Mouse (Mus musculus) MEL (cell line): ENCODE results near the gene Atg2a. TPM values are rescaled to one million over a fixed set of nuclear protein-coding genes. Genes with fewer than 3 reads are reported as not detected.

Experiments used
- DNase-seq: peaks from one replicate; pipeline ENCODE4 v3.0.0; 2011; ENCODE audit warnings: low read depth, low spot score
- H3K27ac ChIP-seq: 2 replicates; pipeline ENCODE4 v1.5.1; 2012; ENCODE audit warnings: low read depth, mild to moderate bottlenecking, control low read depth, low read length, moderate library complexity; ENCODE audit not compliant: control insufficient read depth
- H3K27me3 ChIP-seq, 2 experiments: fragments of 150-350 bp in 1 of 2; sonication (generic) in 1 of 2; 2 replicates each; pipeline ENCODE4 v1.6.1; 2012; ENCODE audit warnings: low read length in 2 of 2, mild to moderate bottlenecking in 2 of 2, improper control_type of control experiment in 1 of 2, moderate library complexity in 1 of 2; ENCODE audit not compliant: insufficient read depth in 2 of 2, control insufficient read depth in 1 of 2
- H3K36me3 ChIP-seq, 2 experiments: 2 replicates each; pipeline ENCODE4 v1.6.1; 2012 to 2014; ENCODE audit warnings: low read length in 2 of 2, improper control_type of control experiment in 1 of 2, inconsistent platforms in 1 of 2, mild to moderate bottlenecking in 1 of 2; ENCODE audit not compliant: insufficient read depth in 2 of 2, control insufficient read depth in 1 of 2
- H3K4me1 ChIP-seq, 2 experiments: fragments of 150-350 bp in 1 of 2; sonication (generic) in 1 of 2; 2 replicates each; pipeline ENCODE4 v1.6.1; 2012; ENCODE audit warnings: low read length in 2 of 2, improper control_type of control experiment in 1 of 2, mild to moderate bottlenecking in 1 of 2; ENCODE audit not compliant: insufficient read depth in 2 of 2, control insufficient read depth in 1 of 2
- H3K4me3 ChIP-seq, 2 experiments: fragments of 150-350 bp in 1 of 2; sonication (generic) in 1 of 2; 2 replicates each; pipeline ENCODE4 v1.5.1; 2012; ENCODE audit warnings: low read depth in 2 of 2, low read length in 2 of 2, mild to moderate bottlenecking in 2 of 2, moderate library complexity in 2 of 2, control low read depth in 1 of 2, improper control_type of control experiment in 1 of 2; ENCODE audit not compliant: control insufficient read depth in 1 of 2, insufficient read depth in 1 of 2
- H3K79me2 ChIP-seq: 2 replicates; pipeline ENCODE4 v1.6.1; 2012; ENCODE audit warnings: mild to moderate bottlenecking, low read length, moderate library complexity; ENCODE audit not compliant: control insufficient read depth, poor library complexity, insufficient read depth
- H3K9ac ChIP-seq: 2 replicates; pipeline ENCODE4 v1.6.1; 2012; ENCODE audit warnings: low read depth, mild to moderate bottlenecking, control low read depth, low read length, moderate library complexity; ENCODE audit not compliant: control insufficient read depth, poor library complexity, severe bottlenecking
- H3K9me3 ChIP-seq: fragments of 150-350 bp; sonication (generic); replicated peaks from 2 replicates; pipeline ENCODE4 v1.6.1; 2012; ENCODE audit warnings: mild to moderate bottlenecking, low read length, improper control_type of control experiment, moderate library complexity; ENCODE audit not compliant: insufficient read depth
- E2F4 ChIP-seq: IDR thresholded peaks from 2 replicates; pipeline ENCODE4 v1.6.1; 2011; ENCODE audit warnings: low read depth, low read length, improper control_type of control experiment, borderline replicate concordance
- ELF1 ChIP-seq: IDR thresholded peaks from 2 replicates; pipeline ENCODE4 v1.6.1; 2014; ENCODE audit warnings: low read depth, mild to moderate bottlenecking, inconsistent platforms, low read length, improper control_type of control experiment, moderate library complexity
- HCFC1 ChIP-seq: IDR thresholded peaks from 2 replicates; pipeline ENCODE4 v1.6.1; 2012; ENCODE audit warnings: low read depth, mild to moderate bottlenecking, inconsistent platforms, low read length, improper control_type of control experiment, moderate library complexity
- JUND ChIP-seq: IDR thresholded peaks from 2 replicates; pipeline ENCODE4 v1.6.1; 2011; ENCODE audit warnings: low read depth, mild to moderate bottlenecking, improper control_type of control experiment, low read length
- MXI1 ChIP-seq: IDR thresholded peaks from 2 replicates; pipeline ENCODE4 v1.6.1; 2011; ENCODE audit warnings: mild to moderate bottlenecking, low read depth, low read length, improper control_type of control experiment
- NELFE ChIP-seq: IDR thresholded peaks from 2 replicates; pipeline ENCODE4 v1.6.1; 2011; ENCODE audit warnings: low read depth, low read length, improper control_type of control experiment
- NRF1 ChIP-seq: IDR thresholded peaks from 2 replicates; pipeline ENCODE4 v1.6.1; 2014; ENCODE audit warnings: low read depth, mild to moderate bottlenecking, inconsistent platforms, low read length, improper control_type of control experiment, moderate library complexity; ENCODE audit not compliant: poor library complexity, insufficient read depth, severe bottlenecking
- POLR2AphosphoS5 ChIP-seq: IDR thresholded peaks from 2 replicates; pipeline ENCODE4 v1.6.1; 2012; ENCODE audit warnings: low read depth, borderline replicate concordance, mild to moderate bottlenecking, inconsistent platforms, low read length, moderate library complexity, mixed read lengths
- RAD21 ChIP-seq: IDR thresholded peaks from 2 replicates; pipeline ENCODE4 v1.6.1; 2011; ENCODE audit warnings: mild to moderate bottlenecking, low read depth, low read length, improper control_type of control experiment
- SMC3 ChIP-seq: IDR thresholded peaks from 2 replicates; pipeline ENCODE4 v1.6.1; 2011; ENCODE audit warnings: low read depth, low read length, improper control_type of control experiment
- TBP ChIP-seq: IDR thresholded peaks from 2 replicates; pipeline ENCODE4 v1.8.0; 2011; ENCODE audit warnings: low read depth, low read length, improper control_type of control experiment
- UBTF ChIP-seq: IDR thresholded peaks from 2 replicates; pipeline ENCODE4 v1.6.1; 2012; ENCODE audit warnings: low read depth, mild to moderate bottlenecking, inconsistent platforms, low read length, improper control_type of control experiment, moderate library complexity, borderline replicate concordance; ENCODE audit not compliant: insufficient read depth
- USF1 ChIP-seq: IDR thresholded peaks from 2 replicates; pipeline ENCODE4 v1.6.1; 2014; ENCODE audit warnings: low read depth, mild to moderate bottlenecking, inconsistent platforms, low read length, improper control_type of control experiment, moderate library complexity
- polyA plus RNA-seq, 2 experiments: library from polyadenylated mRNA; stranded (reverse) in 1 of 2; unstranded in 1 of 2; fragments of >175 nt in 1 of 2; fragments of >200 nt in 1 of 2; gene quantifications; 2 replicates each; pipeline versions ENCODE4 v1.2.1 to v1.2.4; 2012; ENCODE audit warnings: low replicate concordance in 2 of 2, low read depth in 1 of 2; ENCODE audit not compliant: insufficient read length in 2 of 2, insufficient read depth in 1 of 2, missing spikeins in 1 of 2
- total RNA-seq: library from RNA; depleted of rRNA; stranded (reverse); fragments of 300-350 nt; gene quantifications from 2 replicates; pipeline ENCODE4 v1.2.3, GENCODE M21; 2012

Atg2a gene
- total and polyA plus RNA-seq, 3 experiments = 7.9 to 21.7 TPM; not detected in 1

GRCm38 (mm10) chr19:6268670-6269132 is 27.2 kb downstream of the Atg2a start:
- Histone ChIP-seq H3K9me3 (no peaks in the 10 kb centered on the region), H3K27ac (no peak overlapping the region), H3K27me3 (no peaks in the 10 kb centered on the region), H3K36me3 (no peaks in the 10 kb centered on the region; a peak in 1 of 4 replicates), H3K79me2 (no peaks in the 10 kb centered on the region), H3K9ac (no peak overlapping the region), H3K4me1 (no peaks in the 10 kb centered on the region; a peak in 1 of 4 replicates), H3K4me3 (no peak overlapping the region)
- TF ChIP-seq ELF1 (no peak), NELFE (no peak), RAD21 (no peak), POLR2AphosphoS5 (no peak), USF1 (no peak), MXI1 (no peak), UBTF (no peak), E2F4 (no peak), NRF1 (no peak)
- no peak for DNase-seq

GRCm38 (mm10) chr19:6269798-6270475 is 28.5 kb downstream of the Atg2a start:
- Histone ChIP-seq H3K36me3 (no peaks in the 10 kb centered on the region; a peak in 1 of 4 replicates), H3K9me3 (no peaks in the 10 kb centered on the region), H3K9ac (no peak overlapping the region), H3K79me2 (no peaks in the 10 kb centered on the region), H3K27ac (no peak overlapping the region), H3K27me3 (no peaks in the 10 kb centered on the region), H3K4me1 (no peaks in the 10 kb centered on the region; a peak in 1 of 4 replicates), H3K4me3 (no peak overlapping the region)
- no peak for DNase-seq
- TF ChIP-seq TBP = no peak
- TF ChIP-seq USF1 = no peak
- TF ChIP-seq NELFE = no peak
- TF ChIP-seq POLR2AphosphoS5 = no peak
- no peak for TF ChIP-seq RAD21
- no peak for TF ChIP-seq SMC3
- TF ChIP-seq HCFC1 = no peak
- TF ChIP-seq E2F4 = no peak
- no peak for TF ChIP-seq JUND
